Mouse (Mus musculus): ENCODE measurements around the gene Rad9b. TPM values are rescaled to one million over a fixed set of nuclear protein-coding genes. Genes with fewer than 3 reads are reported as not detected.
"Not testable (repeated sequence)": the region's sequence is repeated elsewhere in the genome, so short reads cannot be mapped to it uniquely, and the experiment has no call there.

Gene Rad9b
- total RNA-seq, 2 experiments from 2014 or later = 4.6 to 4.8 TPM

GRCm38 (mm10) chr5:122371591-122372191 lies 17.7 kb upstream of the Rad9b start, which contains the start of gene Gpn3:
TSS of gene Gpn3 (plus strand) at chr5:122371876.
- peak; percentile 60 for DNase-seq

DNA sequence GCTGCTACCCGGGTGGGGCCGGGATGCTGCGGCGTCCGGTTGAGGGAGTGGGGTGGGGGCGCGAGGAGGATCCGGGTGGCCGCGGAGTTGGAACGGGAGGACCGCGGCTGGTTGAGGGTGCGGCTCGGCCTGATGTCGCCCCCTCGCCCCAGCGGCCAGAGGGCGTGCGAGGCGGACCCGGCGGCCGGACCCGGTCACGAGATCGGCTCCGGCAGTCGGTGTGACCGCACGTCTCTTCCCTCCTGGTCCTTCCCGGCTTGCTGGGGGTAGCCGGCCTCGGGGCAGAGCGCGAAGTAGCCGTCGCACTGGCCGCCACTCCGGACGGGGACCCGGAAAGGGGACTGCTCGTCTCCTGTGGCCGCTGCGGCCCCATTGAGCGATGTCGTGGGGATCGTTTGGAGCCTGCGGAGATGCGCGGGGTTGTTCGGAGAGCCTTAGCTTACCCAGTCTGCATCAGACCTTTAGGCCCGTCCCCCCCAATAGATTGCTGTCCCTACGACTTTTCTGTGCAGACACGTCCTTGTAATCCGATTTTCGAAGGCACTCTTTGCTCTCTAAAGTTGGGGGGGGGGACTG lies 547 bp upstream of the Rad9b start:
- no peak for DNase-seq

DNA sequence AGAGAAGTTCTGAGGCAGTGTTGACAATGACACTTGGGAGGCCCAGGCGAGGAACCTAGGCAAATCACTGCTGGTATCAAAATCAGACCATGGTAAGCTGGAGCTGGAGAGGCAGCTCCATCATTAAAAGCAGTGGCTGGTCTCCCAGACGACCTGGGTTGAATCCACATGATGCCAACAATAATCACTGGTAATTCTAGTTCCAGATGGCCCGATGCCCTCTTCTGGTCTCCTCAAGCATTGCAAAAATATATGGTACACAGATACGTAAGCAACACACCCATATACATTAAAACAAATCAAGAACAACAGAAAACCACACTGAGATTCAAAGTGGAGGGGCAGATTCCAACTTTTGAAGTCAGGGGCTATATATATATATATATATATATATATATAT lies 8.3 kb downstream of the Rad9b start:
- no peak for DNase-seq

GRCm38 (mm10) chr5:122344260-122344659 lies 9.8 kb downstream of the Rad9b start:
- peak; percentile 83 for DNase-seq

DNA sequence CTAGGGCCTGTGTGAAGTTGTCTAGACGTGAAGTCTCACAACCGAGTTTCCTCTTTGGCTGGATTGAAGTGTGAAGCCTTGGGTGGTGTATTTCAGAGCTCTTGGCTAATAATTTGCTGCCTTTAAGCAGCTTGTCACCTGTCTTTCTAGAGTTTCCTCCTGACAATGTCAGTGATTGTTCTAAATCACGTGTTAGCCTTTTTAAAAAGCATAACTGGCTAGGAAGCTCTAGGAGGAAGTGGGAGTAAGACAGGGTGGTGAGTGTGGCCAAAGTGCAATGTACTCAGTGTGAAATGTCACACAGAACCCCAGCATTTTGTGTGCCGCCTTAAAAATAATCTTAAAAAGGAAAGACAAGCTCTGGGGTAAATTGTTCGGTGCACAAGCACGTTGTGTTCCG lies 10.3 kb downstream of the Rad9b start:
- DNase-seq = no peak

GRCm38 (mm10) chr5:122342874-122343273 lies 11.2 kb downstream of the Rad9b start:
- DNase-seq = no peak

DNA sequence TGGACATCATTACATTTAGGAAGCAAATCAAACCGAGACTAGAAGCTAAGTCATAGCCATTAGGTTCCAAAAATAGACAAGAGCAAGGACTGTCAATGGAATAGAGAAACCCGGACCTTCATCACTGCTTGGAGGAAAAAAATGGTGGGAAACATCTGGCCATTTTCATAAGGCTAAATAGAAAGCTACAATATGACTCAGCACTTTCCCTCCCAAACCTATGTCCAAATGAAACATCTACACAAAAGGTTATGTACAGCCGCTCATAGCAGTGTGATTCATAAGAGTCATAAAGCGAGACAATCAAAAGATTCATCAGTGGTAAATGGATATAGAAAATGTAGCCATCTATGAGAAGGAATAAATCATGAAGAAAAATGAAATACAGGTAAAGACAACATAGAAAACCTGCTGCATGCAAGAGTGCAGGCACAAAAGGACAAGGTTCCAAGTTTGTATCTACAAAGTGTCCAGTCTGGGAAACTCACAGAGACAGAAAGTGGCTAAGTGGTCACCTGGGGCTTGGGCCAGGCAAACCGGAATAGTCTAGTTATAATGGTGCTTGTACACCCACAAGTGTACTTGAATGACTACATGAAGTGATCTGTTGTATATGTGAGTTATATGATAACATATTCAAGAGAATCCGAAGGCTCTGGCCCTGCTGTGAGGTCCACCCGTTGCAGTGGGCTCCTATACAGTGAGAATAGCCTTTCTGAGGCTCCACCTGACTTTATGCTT lies 17.3 kb downstream of the Rad9b start:
- DNase-seq = no peak

- no peak for DNase-seq
Measured at GRCm38 (mm10) chr5:122334682-122335081, 19.4 kb downstream of the Rad9b start.

DNA sequence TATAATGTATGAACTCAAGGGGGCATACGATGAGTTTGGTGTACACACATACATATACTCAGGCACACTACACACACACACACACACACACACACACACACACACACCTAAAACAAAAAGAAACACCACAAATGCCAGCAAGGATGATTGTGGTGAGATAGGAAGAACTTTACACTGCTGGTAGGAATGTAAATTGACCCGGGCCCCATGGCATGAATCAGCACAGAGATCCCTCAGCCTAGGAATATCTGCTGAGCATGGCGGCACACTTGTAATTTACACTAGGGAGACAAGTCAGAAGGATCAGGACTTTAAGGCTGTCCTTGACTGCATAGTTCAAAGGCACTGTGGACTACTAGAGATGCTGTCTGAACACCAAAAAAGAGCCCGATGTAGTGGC lies 23.8 kb downstream of the Rad9b start:
- DNase-seq = no peak

GRCm38 (mm10) chr5:122327283-122327682 lies 26.8 kb downstream of the Rad9b start:
- no peak for DNase-seq

- DNase-seq = no peak
Measured at GRCm38 (mm10) chr5:122325477-122325876, 28.6 kb downstream of the Rad9b start.

- DNase-seq = peak; percentile 54
Measured at GRCm38 (mm10) chr5:122324608-122325431, 29.2 kb downstream of the Rad9b start.

- DNase-seq = no peak
Measured at GRCm38 (mm10) chr5:122323523-122323922, 30.5 kb downstream of the Rad9b start.

DNA sequence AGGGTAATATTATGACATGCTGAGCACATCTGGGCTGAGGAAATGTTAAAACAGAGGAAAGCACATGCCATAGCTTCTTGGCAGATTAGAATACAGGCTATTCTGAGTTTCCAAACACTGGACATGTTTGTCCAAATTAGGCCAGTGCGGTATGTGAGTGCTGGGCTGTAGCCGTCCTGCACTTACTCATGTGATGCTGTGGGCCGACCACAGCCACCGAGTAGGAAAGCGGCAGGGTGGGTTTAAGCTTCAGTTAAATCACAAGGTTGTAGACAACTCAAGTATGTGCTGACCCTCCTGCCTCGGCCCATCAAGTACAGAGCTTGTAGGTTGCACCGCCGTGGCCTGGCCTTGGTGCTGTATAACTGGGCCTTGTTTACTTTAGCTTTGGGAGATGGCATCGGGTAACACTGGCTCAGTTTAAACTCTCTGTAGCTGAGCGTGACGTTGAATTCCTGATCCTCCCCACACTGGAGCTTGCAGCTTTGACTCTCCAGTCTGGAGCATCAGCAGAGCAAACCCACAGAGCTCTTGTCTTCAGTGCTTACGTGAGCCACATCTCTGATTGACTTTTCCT lies 33.7 kb downstream of the Rad9b start:
- no peak for DNase-seq

- DNase-seq = peak; percentile 35
Measured at GRCm38 (mm10) chr5:122319474-122320204, 34.4 kb downstream of the Rad9b start.

DNA sequence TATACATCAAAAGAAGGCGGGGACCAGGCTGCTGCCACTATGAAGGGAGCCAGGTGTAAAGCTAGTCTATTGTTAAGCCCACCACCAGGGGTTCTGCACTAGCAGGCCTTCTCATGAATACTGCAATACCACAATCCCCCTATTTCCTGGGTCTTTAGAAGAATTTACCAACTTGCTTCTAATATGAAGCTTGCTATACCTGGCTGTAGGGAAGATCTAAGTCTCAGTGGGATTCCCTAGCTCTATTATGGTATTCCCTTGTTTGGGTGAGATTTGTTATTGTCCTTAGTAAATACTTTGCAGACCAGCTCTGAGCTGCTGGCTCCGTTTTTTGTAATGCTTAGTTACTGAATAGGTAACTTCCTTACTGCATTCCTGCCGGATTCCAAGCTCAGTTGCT lies 35.1 kb downstream of the Rad9b start:
- not testable (repeated sequence) for DNase-seq

GRCm38 (mm10) chr5:122318100-122318499 lies 35.9 kb downstream of the Rad9b start:
- no peak for DNase-seq

- DNase-seq = peak; percentile 75
Measured at GRCm38 (mm10) chr5:122317329-122318045, 36.5 kb downstream of the Rad9b start.

GRCm38 (mm10) chr5:122314966-122315667 lies 38.9 kb downstream of the Rad9b start:
- peak; percentile 89 for DNase-seq
